Mouse (Mus musculus) cortical plate, adult 2 months (tissue): ENCODE measurements around the gene Cd164l2. TPM values are rescaled to one million over a fixed set of nuclear protein-coding genes. Genes with fewer than 3 reads are reported as not detected.

Experiments used
- H3K27ac ChIP-seq: fragments of 200-500 bp; 2 replicates; pipeline ENCODE4 v1.5.1; 2012; ENCODE audit warnings: low read length, control low read depth, inconsistent platforms; ENCODE audit not compliant: insufficient read depth
- H3K4me1 ChIP-seq: fragments of 200-500 bp; 2 replicates; pipeline ENCODE4 v1.6.1; 2011; ENCODE audit warnings: low read length; ENCODE audit not compliant: control insufficient read depth, insufficient read depth
- H3K4me3 ChIP-seq: fragments of 200-500 bp; 2 replicates; pipeline ENCODE4 v1.5.1; 2011; ENCODE audit warnings: mild to moderate bottlenecking, low read length, control low read depth; ENCODE audit not compliant: insufficient read depth
- CTCF ChIP-seq: fragments of 200-500 bp; IDR thresholded peaks from 2 replicates; pipeline ENCODE4 v1.5.1; 2011; ENCODE audit warnings: mild to moderate bottlenecking, control low read depth, low read length; ENCODE audit not compliant: insufficient read depth; ENCODE audit errors: extremely low read depth
- POLR2A ChIP-seq: fragments of 200-500 bp; IDR thresholded peaks from 2 replicates; pipeline ENCODE4 v1.6.1; 2011; ENCODE audit warnings: mild to moderate bottlenecking, low read length, control low read depth; ENCODE audit not compliant: insufficient read depth; ENCODE audit errors: extremely low read depth
- polyA plus RNA-seq: library from polyadenylated mRNA; depleted of rRNA; stranded (reverse); fragments of >200 nt; gene quantifications from 2 replicates; pipeline ENCODE4 v1.2.3, GENCODE M21; 2012

The Cd164l2 gene
- polyA plus RNA-seq, 1 experiment: 11.9 TPM

DNA sequence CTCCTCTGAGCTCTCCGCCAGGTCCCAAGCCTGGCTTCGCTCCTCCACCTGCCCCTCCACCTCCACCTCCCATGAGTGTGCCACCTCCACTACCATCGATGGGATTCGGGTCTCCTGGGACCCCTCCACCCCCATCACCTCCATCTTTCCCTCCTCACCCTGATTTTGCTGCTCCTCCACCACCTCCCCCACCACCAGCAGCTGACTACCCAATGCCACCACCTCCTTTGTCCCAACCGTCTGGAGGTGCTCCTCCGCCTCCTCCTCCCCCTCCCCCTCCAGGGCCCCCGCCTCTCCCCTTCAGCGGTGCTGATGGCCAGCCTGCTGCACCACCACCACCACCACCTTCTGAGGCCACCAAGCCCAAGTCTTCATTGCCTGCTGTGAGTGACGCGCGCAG is 17.4 kb upstream of the Cd164l2 start:
- H3K4me1 ChIP-seq: 0 out of 2 replicates have a peak, but pooled peaks cover 2% of the 10 kb centered on the region

GRCm38 (mm10) chr4:133195014-133195413 is 16.9 kb upstream of the Cd164l2 start:
- H3K4me3 ChIP-seq: no peak overlapping the region
- TF ChIP-seq CTCF (no peak), POLR2A (no peak)
- peaks cover 4% of the 10 kb centered on the region; the same call in 1 of the 2 replicates for H3K4me1 ChIP-seq
- no peak overlapping the region for H3K27ac ChIP-seq

More for the DNA sequence above, 17.4 kb upstream of the Cd164l2 start:
- Histone ChIP-seq H3K27ac (no peak overlapping the region), H3K4me3 (no peak overlapping the region)
- no peak for TF ChIP-seq CTCF
- no peak for TF ChIP-seq POLR2A

DNA sequence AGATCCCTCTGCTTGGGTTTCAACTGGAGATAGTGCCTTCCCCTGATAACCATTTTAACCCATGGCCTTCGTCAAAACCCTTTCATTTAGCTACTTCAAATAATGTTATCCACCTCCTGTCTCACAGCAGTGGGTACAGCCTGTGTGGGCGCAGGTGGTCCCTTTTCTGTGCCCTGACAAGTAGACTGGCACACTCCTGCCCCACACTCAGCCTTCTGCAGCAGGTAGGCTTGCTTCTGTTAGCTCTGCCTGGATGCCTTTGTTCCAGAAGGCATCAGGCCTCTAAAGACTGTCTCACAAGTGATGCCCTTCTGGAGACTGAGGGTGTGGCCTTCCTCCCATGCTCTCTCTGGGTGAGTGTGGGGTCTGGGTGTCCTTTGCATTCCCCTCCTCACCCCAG is 15.8 kb upstream of the Cd164l2 start:
- H3K27ac ChIP-seq: no peak overlapping the region
- no peak for TF ChIP-seq CTCF
- TF ChIP-seq POLR2A: no peak

DNA sequence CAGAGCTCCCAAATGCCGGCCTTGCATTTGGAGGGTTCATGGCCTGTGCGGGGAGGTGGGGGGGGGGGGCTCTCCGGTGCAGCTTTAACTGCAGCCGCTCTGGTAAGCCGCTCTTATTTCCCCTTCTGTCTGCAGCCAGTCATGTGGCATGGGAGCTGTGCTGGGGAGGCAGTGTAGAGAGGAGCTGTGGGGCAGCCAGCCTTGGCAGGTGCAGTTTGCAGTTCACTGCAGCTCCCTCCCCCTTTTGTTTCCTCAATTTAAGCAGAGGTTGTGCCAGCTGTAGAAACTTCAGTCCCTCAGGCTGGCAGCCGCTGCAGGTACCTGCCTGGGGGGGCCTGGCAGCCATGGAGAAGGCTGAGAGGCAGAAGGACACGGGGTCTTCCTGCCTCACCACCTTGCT is 15.1 kb upstream of the Cd164l2 start:
- H3K27ac ChIP-seq: peak overlapping the region; percentile 33; the same call in 1 of the 2 replicates
- no peak for TF ChIP-seq POLR2A
- peaks cover 8% of the 10 kb centered on the region; the same call in 1 of the 2 replicates for H3K4me1 ChIP-seq
- H3K4me3 ChIP-seq: no peak overlapping the region

More for the DNA sequence above, 15.8 kb upstream of the Cd164l2 start:
- H3K4me1 ChIP-seq: peaks cover 8% of the 10 kb centered on the region; the same call in 1 of the 2 replicates
- H3K4me3 ChIP-seq: no peak overlapping the region

DNA sequence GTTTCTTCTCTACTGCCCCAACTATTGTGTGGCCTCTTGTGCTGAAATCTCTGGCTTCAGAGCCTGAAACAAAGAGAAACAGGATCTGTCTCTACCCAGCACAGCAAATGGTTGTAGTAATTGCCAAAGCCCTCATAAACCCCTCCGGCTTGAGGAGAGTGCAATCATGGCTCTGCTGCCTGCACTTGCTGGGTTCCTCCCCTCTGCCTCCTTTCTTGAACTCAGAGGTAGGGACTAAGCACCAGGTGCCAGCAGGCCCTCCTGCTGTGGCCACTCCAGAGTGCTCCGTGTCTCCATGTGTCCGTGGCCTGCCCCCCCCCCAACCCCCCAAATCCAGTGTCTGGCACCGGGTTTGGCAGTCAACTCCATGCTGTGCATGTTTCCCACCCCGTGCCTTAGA is 14.6 kb upstream of the Cd164l2 start:
- Histone ChIP-seq H3K4me1 (peaks cover 8% of the 10 kb centered on the region; the same call in 1 of the 2 replicates), H3K27ac (peak overlapping the region; percentile 51; the same call in 1 of the 2 replicates), H3K4me3 (no peak overlapping the region)
- TF ChIP-seq POLR2A (no peak), CTCF (no peak)

DNA sequence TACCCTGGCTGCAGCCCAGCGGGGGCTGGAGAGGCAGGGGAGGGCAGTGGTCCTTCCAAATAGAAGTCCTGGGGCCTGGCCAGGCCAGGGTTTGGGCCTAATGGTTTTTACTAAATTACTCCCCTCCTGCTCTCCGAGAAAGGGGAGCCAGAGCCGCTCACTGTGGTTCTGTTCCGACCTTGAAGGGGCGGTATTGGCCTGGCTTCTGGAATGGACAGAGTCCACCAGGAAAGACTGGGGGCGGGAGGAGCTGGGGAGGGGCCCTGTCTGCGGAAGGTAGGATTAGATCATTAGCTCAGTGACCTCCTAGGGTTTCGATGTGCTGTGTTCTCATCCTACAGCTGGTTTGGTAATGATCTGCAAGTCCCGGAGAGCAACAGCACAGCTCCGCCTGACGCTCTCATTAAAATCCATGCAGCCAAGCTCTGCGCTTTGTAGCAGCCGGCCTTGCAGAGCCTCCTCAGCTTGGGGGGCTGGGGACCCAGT is 14.1 kb upstream of the Cd164l2 start:
- TF ChIP-seq POLR2A: no peak
- no peak for TF ChIP-seq CTCF
- Histone ChIP-seq H3K4me3 (no peak overlapping the region), H3K4me1 (peaks cover 8% of the 10 kb centered on the region; the same call in 1 of the 2 replicates), H3K27ac (no peak overlapping the region; the same call in 1 of the 2 replicates)

GRCm38 (mm10) chr4:133198337-133199180 is 13.4 kb upstream of the Cd164l2 start:
- Histone ChIP-seq H3K4me1 (peaks cover 8% of the 10 kb centered on the region; the same call in 1 of the 2 replicates), H3K4me3 (no peak overlapping the region), H3K27ac (no peak overlapping the region)
- TF ChIP-seq CTCF (no peak), POLR2A (no peak)

DNA sequence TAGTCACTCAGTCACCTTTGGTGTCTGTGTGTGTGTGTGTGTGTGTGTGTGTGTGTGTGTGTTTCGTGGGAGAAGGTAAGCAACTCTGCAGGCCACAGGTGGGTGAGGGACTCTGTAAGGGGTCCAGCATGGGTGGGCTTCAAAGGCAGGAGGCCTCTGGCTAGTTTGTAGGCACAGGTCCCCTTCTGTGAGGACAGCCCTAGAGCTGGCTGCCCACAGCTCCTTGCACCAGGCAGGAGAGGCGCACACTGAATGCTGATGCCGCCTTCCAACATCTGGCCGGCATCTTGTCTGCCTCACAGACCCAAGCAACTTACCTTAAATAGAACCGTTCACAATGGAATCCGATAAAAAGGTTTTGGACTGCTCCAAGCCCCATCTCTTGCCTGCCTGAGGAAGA is 12.2 kb upstream of the Cd164l2 start:
- Histone ChIP-seq H3K4me1 (peaks cover 8% of the 10 kb centered on the region; the same call in 1 of the 2 replicates), H3K27ac (no peak overlapping the region)

DNA sequence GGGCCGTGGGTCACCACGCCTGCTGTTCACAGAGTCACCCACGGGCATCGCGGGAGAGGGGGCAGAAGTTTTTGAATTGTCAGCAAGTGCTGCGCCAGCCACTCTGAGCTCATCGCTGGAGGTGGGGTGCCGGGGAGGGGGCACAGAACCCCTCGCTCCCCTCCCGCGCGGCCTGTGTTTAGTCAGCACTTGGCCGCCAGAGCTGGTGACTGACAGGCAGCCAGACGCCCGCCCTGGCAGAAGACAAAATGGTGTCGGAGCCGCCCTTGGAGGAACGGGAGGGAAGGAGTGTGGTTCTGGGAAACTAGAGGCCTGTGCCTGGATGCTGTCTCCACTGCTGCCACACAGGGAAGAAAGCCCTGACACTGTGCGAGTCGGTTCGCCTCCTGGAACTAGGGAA is 11.6 kb upstream of the Cd164l2 start:
- H3K4me1 ChIP-seq: peaks cover 8% of the 10 kb centered on the region; the same call in 1 of the 2 replicates

More for the DNA sequence above, 12.2 kb upstream of the Cd164l2 start:
- H3K4me3 ChIP-seq: no peak overlapping the region
- no peak for TF ChIP-seq POLR2A
- no peak for TF ChIP-seq CTCF

DNA sequence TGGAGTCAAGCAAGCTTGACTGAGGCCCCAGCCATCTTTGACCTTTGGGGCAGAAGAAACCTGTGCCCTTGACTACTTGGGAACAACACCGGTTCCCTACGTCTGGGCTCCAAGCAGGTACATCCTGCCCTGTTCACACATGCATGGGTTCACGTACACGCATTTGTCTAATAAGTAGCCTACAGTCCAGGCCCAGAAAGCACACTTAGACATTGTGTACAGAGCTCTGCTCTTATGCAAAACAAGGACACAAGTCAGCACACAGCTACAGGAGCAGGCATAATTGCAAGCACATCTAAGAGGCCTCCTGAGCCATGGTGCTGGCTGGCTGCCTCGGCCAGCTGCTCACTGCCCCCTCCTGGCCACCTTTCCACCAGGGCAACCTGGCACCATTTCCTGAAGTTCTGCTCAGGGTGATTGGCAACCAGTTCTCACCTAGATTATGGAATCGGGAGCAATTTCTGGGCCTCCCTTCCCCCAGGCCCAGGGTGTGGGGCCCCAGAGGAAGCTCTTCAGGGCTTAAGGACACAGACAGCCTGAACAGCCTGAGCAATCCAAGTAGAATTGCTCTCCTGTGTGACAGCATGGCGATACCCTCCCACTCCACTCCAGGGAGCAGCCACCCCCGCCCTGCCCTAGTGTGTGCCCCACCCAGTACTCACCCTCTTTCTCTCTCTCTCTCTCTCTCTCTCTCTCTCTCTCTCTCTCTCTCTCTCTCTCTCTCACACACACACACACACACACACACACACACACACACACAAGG is 10.7 kb upstream of the Cd164l2 start:
- H3K27ac ChIP-seq: no peak overlapping the region
- H3K4me1 ChIP-seq: peaks cover 8% of the 10 kb centered on the region; the same call in 1 of the 2 replicates
- TF ChIP-seq POLR2A (no peak), CTCF (peak; percentile 41; the same call in 1 of the 2 replicates)
- H3K4me3 ChIP-seq: no peak overlapping the region

More for the DNA sequence above, 11.6 kb upstream of the Cd164l2 start:
- H3K27ac ChIP-seq: no peak overlapping the region
- H3K4me3 ChIP-seq: no peak overlapping the region
- TF ChIP-seq POLR2A: no peak
- TF ChIP-seq CTCF: no peak
